Mouse (Mus musculus) small intestine, adult 2 months (tissue): ENCODE measurements around the gene Myt1. TPM values are rescaled to one million over a fixed set of nuclear protein-coding genes. Genes with fewer than 3 reads are reported as not detected.
"Not testable (repeated sequence)": the region's sequence is repeated elsewhere in the genome, so short reads cannot be mapped to it uniquely, and the experiment has no call there.

ENCODE experiments used
- H3K27ac ChIP-seq: fragments of 200-500 bp; 2 replicates; pipeline ENCODE4 v1.5.1; 2012; ENCODE audit warnings: low read depth, low read length, control low read depth, inconsistent platforms; ENCODE audit not compliant: insufficient read depth
- H3K27me3 ChIP-seq: fragments of 200-500 bp; 2 replicates; pipeline ENCODE4 v1.6.1; 2012; ENCODE audit warnings: mild to moderate bottlenecking, moderate library complexity, low read length, inconsistent platforms; ENCODE audit not compliant: control insufficient read depth, insufficient read depth
- H3K36me3 ChIP-seq: fragments of 200-500 bp; 2 replicates; pipeline ENCODE4 v1.6.1; 2012; ENCODE audit warnings: mild to moderate bottlenecking, low read length, control low read depth, inconsistent platforms; ENCODE audit not compliant: control insufficient read depth, insufficient read depth
- H3K4me1 ChIP-seq: fragments of 200-500 bp; 2 replicates; pipeline ENCODE4 v1.6.1; 2012; ENCODE audit warnings: low read length, inconsistent platforms, mixed read lengths; ENCODE audit not compliant: control insufficient read depth, insufficient read depth, insufficient read length
- H3K4me3 ChIP-seq: fragments of 200-500 bp; 2 replicates; pipeline ENCODE4 v1.5.1; 2012; ENCODE audit warnings: low read depth, mild to moderate bottlenecking, control low read depth, inconsistent platforms, low read length, moderate library complexity
- CTCF ChIP-seq: fragments of 200-500 bp; IDR thresholded peaks from 2 replicates; pipeline ENCODE4 v1.5.1; 2012; ENCODE audit warnings: low read depth, mild to moderate bottlenecking, control low read depth, inconsistent platforms, low read length, moderate library complexity, mixed read lengths; ENCODE audit not compliant: insufficient replicate concordance, insufficient read length; ENCODE audit errors: extremely low read depth
- POLR2A ChIP-seq: fragments of 200-500 bp; IDR thresholded peaks from 2 replicates; pipeline ENCODE4 v1.6.1; 2012; ENCODE audit warnings: low read depth, mild to moderate bottlenecking, control low read depth, inconsistent platforms, low read length, moderate library complexity
- WGBS: fragments of 180-500 bp; shearing (Covaris S2); methylation state at CpG from one replicate; pipeline ENCODE4 v1.1.7; 2018; 5-methylcytosine and 5-hydroxymethylcytosine counted together
- polyA plus RNA-seq: library from polyadenylated mRNA; depleted of rRNA; stranded (reverse); fragments of >200 nt; gene quantifications from 2 replicates; pipeline ENCODE4 v1.2.3, GENCODE M21; 2012

Myt1 gene
- polyA plus RNA-seq, 1 experiment = 0.77 TPM

GRCm38 (mm10) chr2:181787852-181788251 is 24.7 kb downstream of the Myt1 start:
- H3K4me1 ChIP-seq = no peaks in the 10 kb centered on the region

DNA sequence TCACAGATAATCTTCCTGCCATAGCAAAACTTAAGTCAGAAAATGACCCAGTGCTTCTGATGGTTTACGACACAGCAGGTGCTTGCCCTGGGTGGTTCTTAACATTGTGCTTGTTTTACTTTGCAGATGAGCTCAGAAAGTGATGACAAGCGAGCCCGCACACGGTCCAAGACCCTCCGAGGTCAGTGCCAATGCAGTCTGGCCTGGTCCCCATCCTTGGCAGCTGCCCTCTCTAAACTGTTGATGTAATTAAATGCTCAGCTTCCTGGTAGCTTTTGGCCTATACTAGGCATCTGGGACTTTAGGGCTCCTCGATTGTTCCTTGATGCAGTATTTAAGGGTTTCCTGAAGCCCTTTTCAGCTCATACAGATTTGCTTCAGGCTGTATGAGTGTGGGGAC is 26.3 kb downstream of the Myt1 start:
- no peak for TF ChIP-seq CTCF
- no peak for TF ChIP-seq POLR2A
- Histone ChIP-seq H3K36me3 (no peaks in the 10 kb centered on the region), H3K27me3 (no peaks in the 10 kb centered on the region), H3K4me1 (no peaks in the 10 kb centered on the region), H3K4me3 (no peak overlapping the region), H3K27ac (no peak overlapping the region)
- WGBS = 76% methylated on average over 6 of the region's 6 CpGs

More at GRCm38 (mm10) chr2:181787852-181788251, 24.7 kb downstream of the Myt1 start:
- Histone ChIP-seq H3K27me3 (no peaks in the 10 kb centered on the region), H3K36me3 (no peaks in the 10 kb centered on the region), H3K4me3 (no peak overlapping the region), H3K27ac (no peak overlapping the region)
- TF ChIP-seq CTCF (no peak), POLR2A (no peak)
- WGBS = 56% methylated on average over 5 of the region's 5 CpGs

GRCm38 (mm10) chr2:181793186-181793585 is 30.1 kb downstream of the Myt1 start:
- H3K27me3 ChIP-seq, H3K4me1 ChIP-seq, H3K36me3 ChIP-seq, H3K27ac ChIP-seq, H3K4me3 ChIP-seq: not testable (repeated sequence)
- 74% methylated on average over 8 of the region's 8 CpGs for WGBS

DNA sequence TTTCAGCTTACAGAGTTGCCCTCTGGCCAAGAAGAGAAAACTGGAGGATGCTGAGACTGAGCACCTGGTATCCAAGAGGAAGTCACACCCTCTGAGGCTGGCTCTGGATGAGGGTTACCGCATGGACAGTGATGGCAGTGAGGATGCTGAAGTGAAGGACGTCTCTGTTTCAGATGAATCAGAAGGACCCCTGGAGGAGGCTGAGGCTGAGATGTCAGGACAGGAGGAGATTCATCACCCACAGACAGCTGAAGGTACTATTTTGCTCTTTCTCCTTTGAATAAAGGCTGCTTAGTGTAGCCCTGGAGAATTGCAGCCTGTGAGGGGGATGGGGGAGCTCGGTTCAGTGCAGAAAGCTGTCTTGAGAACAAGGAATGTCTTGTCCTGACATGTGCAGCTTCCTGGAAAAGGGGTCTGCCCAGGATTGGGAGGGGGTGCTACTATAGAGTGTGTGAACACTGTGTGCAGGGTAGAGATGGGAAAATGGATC is 32.6 kb downstream of the Myt1 start:
- no peak overlapping the region for H3K4me3 ChIP-seq
- TF ChIP-seq CTCF (no peak), POLR2A (no peak)
- H3K36me3 ChIP-seq = no peaks in the 10 kb centered on the region
- no peaks in the 10 kb centered on the region for H3K27me3 ChIP-seq
- WGBS = 72% methylated on average over 3 of the region's 3 CpGs
- H3K27ac ChIP-seq = no peak overlapping the region
- no peaks in the 10 kb centered on the region for H3K4me1 ChIP-seq

DNA sequence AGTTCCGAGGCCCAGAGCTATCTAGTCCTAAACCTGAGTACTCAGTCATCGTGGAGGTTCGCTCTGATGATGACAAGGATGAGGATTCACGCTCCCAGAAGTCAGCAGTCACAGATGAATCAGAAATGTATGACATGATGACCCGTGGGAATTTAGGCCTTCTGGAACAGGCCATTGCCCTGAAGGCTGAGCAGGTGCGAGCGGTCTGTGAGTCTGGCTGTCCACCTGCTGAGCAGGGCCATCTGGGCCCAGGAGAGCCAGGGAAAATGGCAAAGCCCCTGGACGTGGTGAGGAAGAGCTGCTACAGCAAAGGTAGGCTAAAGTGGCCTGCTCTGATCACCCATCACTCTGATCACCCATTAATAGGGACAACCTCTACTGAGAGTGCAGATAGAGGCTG is 34.5 kb downstream of the Myt1 start:
- H3K4me3 ChIP-seq = no peak overlapping the region
- no peaks in the 10 kb centered on the region for H3K4me1 ChIP-seq
- H3K36me3 ChIP-seq = no peaks in the 10 kb centered on the region
- no peak overlapping the region for H3K27ac ChIP-seq
- H3K27me3 ChIP-seq = no peaks in the 10 kb centered on the region
- WGBS = 68% methylated on average over 8 of the region's 8 CpGs
- no peak for TF ChIP-seq CTCF
- TF ChIP-seq POLR2A = no peak

DNA sequence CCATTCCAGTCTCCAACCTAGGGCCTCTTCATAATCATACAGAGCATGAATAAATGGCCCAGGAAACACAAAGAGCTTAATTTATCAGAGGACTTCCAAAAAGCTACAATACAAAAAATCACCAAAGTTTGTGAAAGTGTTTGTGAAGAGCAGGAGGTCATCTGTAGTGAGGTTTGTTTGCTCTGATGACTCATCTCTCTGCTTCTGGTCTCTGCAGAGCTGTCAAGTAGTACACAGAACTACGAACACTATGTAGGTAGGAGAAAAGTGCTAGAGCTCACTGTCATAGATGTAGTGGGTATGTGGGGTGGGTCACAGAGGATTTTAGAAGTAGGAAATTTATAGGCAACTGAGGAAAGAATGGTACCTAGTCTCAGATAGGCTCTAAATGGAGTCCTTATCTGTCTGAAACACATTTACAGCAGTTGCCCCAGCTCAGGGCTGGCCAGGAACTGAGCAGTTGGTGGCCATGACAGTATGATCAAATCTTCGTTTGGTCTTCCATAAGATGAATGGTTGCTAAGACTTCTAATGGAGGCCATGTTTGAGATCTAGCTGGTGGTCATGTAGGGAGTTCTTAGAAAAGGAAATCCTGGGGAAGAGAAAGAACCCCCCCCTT is 66.0 kb downstream of the Myt1 start:
- no peak overlapping the region for H3K4me3 ChIP-seq
- 58% methylated on average over 2 of the region's 2 CpGs for WGBS
- H3K36me3 ChIP-seq = no peaks in the 10 kb centered on the region
- TF ChIP-seq CTCF (no peak), POLR2A (no peak)
- H3K4me1 ChIP-seq = no peaks in the 10 kb centered on the region
- H3K27ac ChIP-seq = no peak overlapping the region
- 0 out of 2 replicates have a peak, but pooled peaks cover 2% of the 10 kb centered on the region for H3K27me3 ChIP-seq

GRCm38 (mm10) chr2:181832745-181833144 is 69.6 kb downstream of the Myt1 start:
- TF ChIP-seq POLR2A = no peak
- Histone ChIP-seq H3K4me3 (no peak overlapping the region), H3K27ac (no peak overlapping the region), H3K36me3 (no peaks in the 10 kb centered on the region), H3K27me3 (0 out of 2 replicates have a peak, but pooled peaks cover 2% of the 10 kb centered on the region), H3K4me1 (peaks cover 3% of the 10 kb centered on the region; the same call in 1 of the 2 replicates)
- WGBS = 74% methylated on average over 2 of the region's 2 CpGs
